Mouse (Mus musculus) spleen, adult 2 months (tissue): ENCODE data around the gene Foxk1.

ENCODE experiments used
- CTCF ChIP-seq: fragments of 200-500 bp; IDR thresholded peaks from 2 replicates; pipeline ENCODE4 v1.5.1; 2011; ENCODE audit warnings: mild to moderate bottlenecking, inconsistent platforms; ENCODE audit not compliant: insufficient read depth, insufficient read length, insufficient replicate concordance; ENCODE audit errors: extremely low read depth
- POLR2A ChIP-seq: fragments of 200-500 bp; IDR thresholded peaks from 2 replicates; pipeline ENCODE4 v1.6.1; 2011; ENCODE audit warnings: low read depth, low read length, inconsistent platforms

- TF ChIP-seq CTCF (no peak), POLR2A (no peak)
Observed at GRCm38 (mm10) chr5:142510061-142510414, 108.7 kb downstream of the Foxk1 start.
